26 mouse cellular contexts compared by ENCODE assay signal in genomic region chr7:49371972-49372371, GRCm38 (mm10).
"Had no signal": no experiment of that assay in that cellular context is flagged by ENCODE, and none has a peak within 500 bp of the region (broad histone marks: within the 10 kb centered on the region; RNA-seq: fewer than 3 reads in every experiment).

No protein-coding gene starts in this region.

- H3K27ac ChIP-seq: heart, adult 2 months; heart, embryonic 13.5 days; heart, embryonic 15.5 days; hindbrain, embryonic 13.5 days; hindbrain, embryonic 15.5 days; hindbrain, postnatal 0 days; layer of hippocampus, adult 2 months; limb, embryonic 10.5 days; limb, embryonic 12.5 days; liver, embryonic 13.5 days; liver, embryonic 15.5 days had no signal

- ATAC-seq: hindbrain, postnatal 0 days; intestine, embryonic 16.5 days had no signal

- H3K4me1 ChIP-seq: liver, embryonic 13.5 days; liver, embryonic 15.5 days had no signal

- H3K4me3 ChIP-seq: heart, adult 2 months; heart, embryonic 13.5 days; heart, embryonic 15.5 days; hindbrain, embryonic 13.5 days; hindbrain, embryonic 15.5 days; layer of hippocampus, adult 2 months; limb, embryonic 10.5 days; limb, embryonic 12.5 days; liver, embryonic 13.5 days; liver, embryonic 15.5 days had no signal

- DNase-seq: gastrocnemius, postnatal 14 days; gastrocnemius, postnatal 36 days; heart, adult 11 months; heart, adult 2 months; heart, postnatal 14 days; heart, postnatal 36 days; kidney, adult 11 months; kidney, adult 2 months; kidney, adult 9 months; kidney, postnatal 10 days; kidney, postnatal 25 days; kidney, postnatal 4 days; liver; liver, embryonic 13.5 days had no signal

- H3K4me2 ChIP-seq: heart, embryonic 11.5 days; heart, embryonic 13.5 days; heart, embryonic 15.5 days; hindbrain, embryonic 13.5 days; hindbrain, embryonic 15.5 days; limb, embryonic 12.5 days; liver, embryonic 11.5 days; liver, embryonic 13.5 days; liver, embryonic 15.5 days had no signal

- H3K36me3 ChIP-seq: heart, embryonic 13.5 days; hindbrain, embryonic 13.5 days; hindbrain, embryonic 15.5 days; limb, embryonic 10.5 days; limb, embryonic 12.5 days; liver, embryonic 13.5 days; liver, embryonic 15.5 days had no signal

- H3K9me3 ChIP-seq: heart, embryonic 13.5 days; heart, embryonic 15.5 days; hindbrain, embryonic 13.5 days; hindbrain, embryonic 15.5 days; limb, embryonic 10.5 days; limb, embryonic 12.5 days; liver, embryonic 13.5 days; liver, embryonic 15.5 days had no signal

- H3K27me3 ChIP-seq: heart, embryonic 13.5 days; heart, embryonic 15.5 days; hindbrain, embryonic 13.5 days; hindbrain, embryonic 15.5 days; limb, embryonic 12.5 days; liver, embryonic 13.5 days; liver, embryonic 15.5 days had no signal

- H3K9ac ChIP-seq: heart, embryonic 13.5 days; heart, embryonic 15.5 days; hindbrain, embryonic 13.5 days; hindbrain, embryonic 15.5 days; limb, embryonic 12.5 days; liver, embryonic 13.5 days; liver, embryonic 15.5 days had no signal
